Mouse (Mus musculus): ENCODE data around the gene Pih1d1. TPM values are rescaled to one million over a fixed set of nuclear protein-coding genes. Genes with fewer than 3 reads are reported as not detected.

Gene Pih1d1
- polyA plus RNA-seq, 1 experiment from 2014 or later: 42.3 TPM

DNA sequence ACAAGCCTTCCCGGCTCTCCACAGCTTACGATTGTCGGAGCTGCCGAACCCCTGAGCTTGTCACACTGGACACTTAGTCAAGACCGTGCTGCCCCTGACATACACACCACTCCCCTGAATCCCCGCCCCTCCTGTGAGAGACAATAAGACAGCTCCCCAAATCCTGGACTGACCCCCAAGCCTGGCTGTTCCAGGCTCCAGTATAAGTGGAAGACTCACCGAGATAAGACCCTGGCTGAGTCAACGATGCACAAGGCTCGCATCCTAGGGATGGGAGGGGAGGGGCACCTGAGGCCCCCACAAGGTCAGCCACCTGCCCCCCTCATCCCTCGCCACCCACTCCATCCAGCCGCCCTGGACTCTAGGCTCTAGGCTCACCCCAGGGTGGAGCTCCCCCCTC is 22.3 kb upstream of the Pih1d1 start:
- H3K9ac ChIP-seq (ENCODE audit: low read depth, low read length): no peak overlapping the region
- peaks cover 41% of the 10 kb centered on the region for H3K4me1 ChIP-seq (ENCODE audit: control insufficient read depth, low read depth, low read length)
- H3K4me3 ChIP-seq (ENCODE audit: low read depth, low read length): no peak overlapping the region
- no peaks in the 10 kb centered on the region for H3K27me3 ChIP-seq (ENCODE audit: control insufficient read depth, insufficient read depth, low read depth, low read length)
- ATAC-seq (ENCODE audit: low read depth): no peak
- H3K27ac ChIP-seq (ENCODE audit: low read length): no peak overlapping the region
- no peaks in the 10 kb centered on the region for H3K9me3 ChIP-seq (replicated peaks; ENCODE audit: control insufficient read depth, low read length)
- H3K4me2 ChIP-seq (ENCODE audit: low read depth, low read length): no peak overlapping the region
- 74% methylated on average over 11 of the region's 11 CpGs for WGBS (ENCODE audit: insufficient replicate concordance)
- peaks cover 5% of the 10 kb centered on the region for H3K36me3 ChIP-seq (ENCODE audit: control insufficient read depth, insufficient read depth)

DNA sequence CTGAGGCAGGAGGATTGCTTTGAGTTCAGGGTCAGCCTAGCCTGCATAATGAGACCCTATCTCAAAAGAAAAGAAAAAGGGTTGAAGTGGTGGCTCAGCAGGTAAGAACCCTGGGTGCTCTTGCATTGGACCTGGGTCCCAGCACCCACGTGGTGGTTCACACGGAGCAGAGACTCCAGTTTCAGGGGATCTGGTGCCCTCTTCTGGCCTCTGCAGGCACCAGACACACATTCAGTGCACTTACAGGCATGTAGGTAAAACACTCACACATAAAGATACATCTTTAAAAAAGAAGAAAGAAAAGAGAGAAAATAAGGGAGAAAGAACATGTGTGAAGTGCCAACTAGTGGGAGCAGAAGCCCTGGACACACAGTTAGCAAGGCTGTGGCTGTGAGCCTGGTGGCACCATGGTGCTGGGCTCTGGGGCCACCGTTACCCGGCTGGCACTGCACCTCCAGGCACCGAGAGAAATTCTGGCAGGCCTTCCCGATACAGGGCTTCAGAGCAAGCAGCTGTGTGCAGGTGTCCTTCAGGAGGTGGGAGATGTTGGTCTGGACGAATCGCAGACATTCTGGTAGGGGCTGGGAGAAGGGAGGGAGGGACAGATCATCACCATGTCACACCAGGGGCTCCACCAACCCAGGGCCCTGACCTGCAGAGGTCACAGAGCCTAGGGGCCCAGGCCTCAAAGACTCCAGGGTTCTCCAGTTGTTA is 20.5 kb upstream of the Pih1d1 start:
- Histone ChIP-seq H3K36me3 (ENCODE audit: control insufficient read depth, insufficient read depth) (no peaks in the 10 kb centered on the region), H3K4me3 (ENCODE audit: low read depth, low read length) (no peak overlapping the region), H3K4me1 (ENCODE audit: control insufficient read depth, low read depth, low read length) (peaks cover 49% of the 10 kb centered on the region), H3K9ac (ENCODE audit: low read depth, low read length) (no peak overlapping the region), H3K4me2 (ENCODE audit: low read depth, low read length) (no peak overlapping the region), H3K27ac (ENCODE audit: low read length) (no peak overlapping the region), H3K9me3 (replicated peaks; ENCODE audit: control insufficient read depth, low read length) (no peaks in the 10 kb centered on the region), H3K27me3 (ENCODE audit: control insufficient read depth, insufficient read depth, low read depth, low read length) (no peaks in the 10 kb centered on the region)
- 80% methylated on average over 8 of the region's 8 CpGs for WGBS (ENCODE audit: insufficient replicate concordance)
- ATAC-seq (ENCODE audit: low read depth): no peak

DNA sequence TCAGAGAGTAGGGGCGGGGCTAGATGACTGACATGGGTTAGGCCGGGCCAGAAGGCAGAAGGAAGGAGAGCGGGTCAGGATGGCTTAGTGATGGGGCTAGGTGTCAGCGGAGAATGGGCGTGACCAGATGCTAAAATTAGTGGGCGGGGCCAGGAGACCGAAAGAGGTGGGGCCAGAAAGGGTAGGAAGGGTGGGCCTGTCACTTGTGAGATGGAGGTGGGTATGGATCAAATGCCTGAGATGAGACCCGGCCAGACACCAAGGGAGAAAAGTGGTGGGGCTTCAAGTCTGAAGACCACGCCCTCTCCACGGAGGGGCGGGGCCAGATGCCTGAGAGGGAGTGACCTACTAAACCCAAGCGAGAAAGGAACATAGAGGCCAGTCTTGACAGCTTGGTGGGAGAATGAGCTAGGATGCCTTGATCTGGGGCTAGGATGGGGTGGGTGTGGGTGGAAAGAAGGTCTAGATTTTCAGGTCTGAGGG is 19.5 kb upstream of the Pih1d1 start:
- Histone ChIP-seq H3K36me3 (ENCODE audit: control insufficient read depth, insufficient read depth) (no peaks in the 10 kb centered on the region), H3K9me3 (replicated peaks; ENCODE audit: control insufficient read depth, low read length) (no peaks in the 10 kb centered on the region), H3K27me3 (ENCODE audit: control insufficient read depth, insufficient read depth, low read depth, low read length) (no peaks in the 10 kb centered on the region), H3K4me2 (ENCODE audit: low read depth, low read length) (peak overlapping the region; percentile 88), H3K27ac (ENCODE audit: low read length) (peak overlapping the region; percentile 70), H3K4me3 (ENCODE audit: low read depth, low read length) (peak overlapping the region; percentile 79), H3K4me1 (ENCODE audit: control insufficient read depth, low read depth, low read length) (peaks cover 46% of the 10 kb centered on the region), H3K9ac (ENCODE audit: low read depth, low read length) (peak overlapping the region; percentile 25; the same call in 1 of the 2 replicates)
- peak; percentile 31 for ATAC-seq (ENCODE audit: low read depth)
- WGBS (ENCODE audit: insufficient replicate concordance): 6% methylated on average over 12 of the region's 12 CpGs

DNA sequence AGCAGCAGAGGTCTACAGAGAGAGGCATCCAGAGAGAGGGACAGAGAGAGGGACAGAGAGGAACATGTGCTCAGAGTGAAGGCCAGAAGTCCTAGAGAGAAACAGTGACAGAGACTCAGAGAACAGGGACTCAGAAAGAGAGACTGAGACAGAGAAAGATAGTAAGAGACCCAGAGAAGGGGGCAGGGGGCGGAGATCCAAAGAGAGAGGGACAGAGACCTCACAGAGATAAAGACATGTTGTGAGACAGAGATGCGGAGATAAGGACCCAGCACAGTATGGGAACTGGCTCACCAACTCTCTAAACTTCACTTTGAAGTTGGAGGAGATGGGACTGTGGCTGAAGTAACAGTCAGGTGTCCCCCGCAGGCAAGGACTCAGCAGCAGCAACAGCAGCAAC is 18.7 kb upstream of the Pih1d1 start:
- H3K4me2 ChIP-seq (ENCODE audit: low read depth, low read length): peak overlapping the region; percentile 88
- no peaks in the 10 kb centered on the region for H3K9me3 ChIP-seq (replicated peaks; ENCODE audit: control insufficient read depth, low read length)
- no peaks in the 10 kb centered on the region for H3K36me3 ChIP-seq (ENCODE audit: control insufficient read depth, insufficient read depth)
- H3K27ac ChIP-seq (ENCODE audit: low read length): peak overlapping the region; percentile 70
- peaks cover 38% of the 10 kb centered on the region for H3K4me1 ChIP-seq (ENCODE audit: control insufficient read depth, low read depth, low read length)
- peak overlapping the region; percentile 79 for H3K4me3 ChIP-seq (ENCODE audit: low read depth, low read length)
- ATAC-seq (ENCODE audit: low read depth): no peak
- H3K9ac ChIP-seq (ENCODE audit: low read depth, low read length): peak overlapping the region; percentile 81
- whole genome bisulfite sequencing (ENCODE audit: insufficient replicate concordance): 27% methylated on average over 3 of the region's 3 CpGs
- no peaks in the 10 kb centered on the region for H3K27me3 ChIP-seq (ENCODE audit: control insufficient read depth, insufficient read depth, low read depth, low read length)

DNA sequence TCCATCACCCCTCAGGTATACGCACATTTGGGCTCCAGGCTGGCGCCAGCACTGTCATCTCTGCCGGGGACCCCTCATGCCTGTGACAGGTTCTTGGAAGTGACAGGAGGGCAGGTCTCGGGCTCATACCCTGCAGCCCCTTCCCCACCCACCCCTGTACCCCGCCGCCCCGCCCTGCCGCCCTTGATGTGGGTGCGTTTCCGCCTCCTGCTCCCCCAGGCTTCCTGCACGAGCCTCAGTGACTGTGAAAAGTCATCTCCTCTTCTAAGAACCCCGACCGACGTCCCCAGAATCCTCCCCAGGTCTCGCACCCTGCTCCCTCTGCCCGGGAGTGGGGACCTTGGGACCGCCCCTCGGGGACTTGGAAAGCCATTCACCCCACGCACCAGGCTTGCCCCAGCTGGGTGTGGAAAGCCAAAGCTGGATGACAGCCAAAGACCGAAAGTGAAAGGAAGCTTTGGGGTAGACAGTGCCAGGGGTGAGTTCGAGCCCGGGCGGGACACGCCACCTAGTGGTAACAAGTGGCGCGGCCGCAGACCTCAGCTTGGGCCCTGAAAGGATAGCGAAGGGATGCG is 18.0 kb upstream of the Pih1d1 start, which contains the start of the genes Gm45713 and Flt3l:
Gene Gm45713, minus strand, starts transcription at position 239 of the 575 bp plus-strand sequence.
Gene Flt3l, minus strand, starts transcription at position 440 of the 575 bp plus-strand sequence.
- Histone ChIP-seq H3K27me3 (ENCODE audit: control insufficient read depth, insufficient read depth, low read depth, low read length) (no peaks in the 10 kb centered on the region), H3K4me3 (ENCODE audit: low read depth, low read length) (peak within 1 kb of the TSS; percentile 79), H3K36me3 (ENCODE audit: control insufficient read depth, insufficient read depth) (no peaks in the 10 kb centered on the region), H3K4me2 (ENCODE audit: low read depth, low read length) (peak within 1 kb of the TSS; percentile 88), H3K9ac (ENCODE audit: low read depth, low read length) (peak within 1 kb of the TSS; percentile 81), H3K27ac (ENCODE audit: low read length) (peak within 1 kb of the TSS; percentile 70), H3K4me1 (ENCODE audit: control insufficient read depth, low read depth, low read length) (peaks cover 38% of the 10 kb centered on the region), H3K9me3 (replicated peaks; ENCODE audit: control insufficient read depth, low read length) (no peaks in the 10 kb centered on the region)
- WGBS (ENCODE audit: insufficient replicate concordance): 1% methylated on average over 29 of the region's 29 CpGs
- peak; percentile 76 for ATAC-seq (ENCODE audit: low read depth)

DNA sequence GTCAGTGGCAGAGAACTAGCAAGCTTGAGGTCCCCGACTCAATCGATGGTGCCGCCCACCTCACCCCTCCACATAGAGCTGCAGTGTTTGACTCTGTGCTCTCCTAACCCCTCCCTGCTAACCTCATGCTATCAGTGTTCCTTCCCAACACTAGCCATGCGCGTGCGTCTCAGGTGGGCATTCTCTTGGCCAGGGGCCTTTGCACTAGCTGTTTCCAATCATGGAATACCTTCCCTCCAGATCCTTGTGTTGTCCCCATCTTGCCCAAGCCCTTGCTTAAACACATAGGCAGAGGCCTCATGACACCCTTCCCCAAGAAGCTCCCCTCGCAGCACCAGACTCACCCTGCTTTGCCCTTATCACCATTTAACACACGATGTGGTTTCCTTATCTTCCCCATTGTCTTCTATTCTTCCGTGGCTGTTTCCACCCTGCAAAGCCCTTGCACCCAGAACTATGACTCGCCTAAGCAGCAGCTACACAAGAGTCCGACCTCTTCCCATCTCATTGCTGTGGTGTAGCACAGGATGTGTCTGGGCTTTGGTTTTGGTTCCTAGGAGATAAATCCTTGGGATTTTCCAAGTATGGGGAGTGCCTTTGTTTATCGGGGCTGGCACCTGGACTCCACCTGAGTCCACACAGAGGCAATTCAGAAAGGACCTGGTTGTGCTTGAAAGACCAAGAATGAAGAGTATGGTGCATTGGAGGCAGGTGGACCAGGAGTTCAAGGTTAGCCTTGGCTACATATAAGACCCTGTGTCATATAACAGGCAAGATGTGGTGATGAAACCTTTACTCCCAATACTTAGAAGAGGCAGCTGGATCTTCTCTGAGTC is 16.7 kb upstream of the Pih1d1 start:
- no peak overlapping the region; the same call in 1 of the 2 replicates for H3K9ac ChIP-seq (ENCODE audit: low read depth, low read length)
- WGBS (ENCODE audit: insufficient replicate concordance): 15% methylated on average over 12 of the region's 12 CpGs

DNA sequence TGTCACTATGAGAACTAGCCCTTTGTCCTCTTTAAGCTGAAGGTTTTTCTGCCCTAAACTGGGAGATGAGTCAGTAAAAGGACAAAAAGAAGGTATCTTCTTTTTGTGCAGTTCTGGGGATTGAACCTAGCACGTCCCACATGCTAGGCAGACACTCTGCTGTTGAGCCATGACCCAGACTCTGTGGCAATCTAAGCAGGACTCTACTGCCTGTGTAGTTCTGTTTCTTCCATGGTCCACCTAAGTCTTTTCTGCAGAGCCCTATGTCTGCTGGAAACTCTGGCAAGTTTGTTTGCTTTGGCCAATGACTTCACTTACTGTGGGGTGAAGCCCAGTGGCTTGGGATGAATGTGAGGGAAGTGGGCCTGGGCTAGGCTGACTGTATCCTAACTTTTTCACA is 15.7 kb upstream of the Pih1d1 start:
- no peak overlapping the region for H3K9ac ChIP-seq (ENCODE audit: low read depth, low read length)
- H3K4me2 ChIP-seq (ENCODE audit: low read depth, low read length): no peak overlapping the region
- H3K27me3 ChIP-seq (ENCODE audit: control insufficient read depth, insufficient read depth, low read depth, low read length): no peaks in the 10 kb centered on the region
- ATAC-seq (ENCODE audit: low read depth): no peak
- H3K27ac ChIP-seq (ENCODE audit: low read length): no peak overlapping the region
- H3K4me1 ChIP-seq (ENCODE audit: control insufficient read depth, low read depth, low read length): peaks cover 38% of the 10 kb centered on the region
- no peak overlapping the region for H3K4me3 ChIP-seq (ENCODE audit: low read depth, low read length)
- H3K9me3 ChIP-seq (replicated peaks; ENCODE audit: control insufficient read depth, low read length): no peaks in the 10 kb centered on the region
- 63% methylated on average over 1 of the region's 1 CpGs for WGBS (ENCODE audit: insufficient replicate concordance)
- H3K36me3 ChIP-seq (ENCODE audit: control insufficient read depth, insufficient read depth): no peaks in the 10 kb centered on the region; the same call in 1 of the 2 replicates

More for the DNA sequence above, 16.7 kb upstream of the Pih1d1 start:
- no peak overlapping the region for H3K4me3 ChIP-seq (ENCODE audit: low read depth, low read length)
- H3K4me1 ChIP-seq (ENCODE audit: control insufficient read depth, low read depth, low read length): peaks cover 38% of the 10 kb centered on the region
- H3K9me3 ChIP-seq (replicated peaks; ENCODE audit: control insufficient read depth, low read length): no peaks in the 10 kb centered on the region
- H3K27ac ChIP-seq (ENCODE audit: low read length): 0 out of 2 replicates have a peak overlapping the region, but pooled peaks have one; percentile 35
- H3K27me3 ChIP-seq (ENCODE audit: control insufficient read depth, insufficient read depth, low read depth, low read length): no peaks in the 10 kb centered on the region
- H3K4me2 ChIP-seq (ENCODE audit: low read depth, low read length): peak overlapping the region; percentile 28
- H3K36me3 ChIP-seq (ENCODE audit: control insufficient read depth, insufficient read depth): no peaks in the 10 kb centered on the region
- ATAC-seq (ENCODE audit: low read depth): peak; percentile 56

DNA sequence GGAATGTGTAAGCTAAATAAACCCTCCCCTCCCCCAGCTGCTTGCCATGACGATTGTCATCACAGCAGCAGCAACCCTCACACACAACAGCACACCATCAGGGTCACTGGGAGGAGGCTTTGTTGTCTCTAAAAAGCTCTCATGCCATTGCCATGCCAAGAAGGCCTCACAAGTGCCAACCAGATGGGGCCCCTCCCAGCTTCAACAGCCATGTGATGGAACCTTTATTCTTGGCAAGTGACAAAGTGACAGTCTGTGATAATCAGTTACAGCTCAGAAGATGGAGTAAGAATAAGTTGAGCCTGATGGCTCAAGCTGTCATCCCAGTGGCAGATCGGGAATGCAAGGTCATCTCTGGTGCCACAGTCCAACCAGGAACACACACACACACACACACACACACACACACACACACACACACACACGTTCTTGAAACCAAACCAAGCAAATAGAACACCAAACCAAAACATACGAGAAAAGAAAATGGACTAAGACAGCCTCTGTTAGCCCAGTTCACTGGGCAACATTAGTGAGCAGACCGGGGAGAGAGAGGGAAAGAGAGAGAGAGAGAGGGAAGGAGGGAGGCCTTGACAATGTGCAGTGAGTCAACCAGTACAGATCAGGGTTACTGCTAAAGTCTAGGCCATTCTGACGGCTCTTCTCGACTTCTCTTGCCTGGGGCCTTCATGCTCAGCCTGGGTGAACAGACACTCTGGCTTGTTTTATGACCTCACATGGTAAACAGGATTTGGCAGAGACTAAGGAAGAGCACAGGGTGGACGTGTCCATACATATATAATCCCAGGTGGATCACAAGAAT is 14.0 kb upstream of the Pih1d1 start:
- Histone ChIP-seq H3K4me2 (ENCODE audit: low read depth, low read length) (no peak overlapping the region), H3K9me3 (replicated peaks; ENCODE audit: control insufficient read depth, low read length) (no peaks in the 10 kb centered on the region), H3K27ac (ENCODE audit: low read length) (no peak overlapping the region), H3K36me3 (ENCODE audit: control insufficient read depth, insufficient read depth) (no peaks in the 10 kb centered on the region; the same call in 1 of the 2 replicates), H3K27me3 (ENCODE audit: control insufficient read depth, insufficient read depth, low read depth, low read length) (no peaks in the 10 kb centered on the region), H3K9ac (ENCODE audit: low read depth, low read length) (no peak overlapping the region), H3K4me1 (ENCODE audit: control insufficient read depth, low read depth, low read length) (peaks cover 29% of the 10 kb centered on the region), H3K4me3 (ENCODE audit: low read depth, low read length) (no peak overlapping the region)
- WGBS (ENCODE audit: insufficient replicate concordance): 66% methylated on average over 8 of the region's 8 CpGs
- no peak for ATAC-seq (ENCODE audit: low read depth)
